Mouse (Mus musculus): Measurements from ENCODE around the gene Nrf1. TPM values are rescaled to one million over a fixed set of nuclear protein-coding genes. Genes with fewer than 3 reads are reported as not detected.

The Nrf1 gene
- polyA plus RNA-seq, 1 experiment from 2014 or later, result 35.0 TPM

DNA sequence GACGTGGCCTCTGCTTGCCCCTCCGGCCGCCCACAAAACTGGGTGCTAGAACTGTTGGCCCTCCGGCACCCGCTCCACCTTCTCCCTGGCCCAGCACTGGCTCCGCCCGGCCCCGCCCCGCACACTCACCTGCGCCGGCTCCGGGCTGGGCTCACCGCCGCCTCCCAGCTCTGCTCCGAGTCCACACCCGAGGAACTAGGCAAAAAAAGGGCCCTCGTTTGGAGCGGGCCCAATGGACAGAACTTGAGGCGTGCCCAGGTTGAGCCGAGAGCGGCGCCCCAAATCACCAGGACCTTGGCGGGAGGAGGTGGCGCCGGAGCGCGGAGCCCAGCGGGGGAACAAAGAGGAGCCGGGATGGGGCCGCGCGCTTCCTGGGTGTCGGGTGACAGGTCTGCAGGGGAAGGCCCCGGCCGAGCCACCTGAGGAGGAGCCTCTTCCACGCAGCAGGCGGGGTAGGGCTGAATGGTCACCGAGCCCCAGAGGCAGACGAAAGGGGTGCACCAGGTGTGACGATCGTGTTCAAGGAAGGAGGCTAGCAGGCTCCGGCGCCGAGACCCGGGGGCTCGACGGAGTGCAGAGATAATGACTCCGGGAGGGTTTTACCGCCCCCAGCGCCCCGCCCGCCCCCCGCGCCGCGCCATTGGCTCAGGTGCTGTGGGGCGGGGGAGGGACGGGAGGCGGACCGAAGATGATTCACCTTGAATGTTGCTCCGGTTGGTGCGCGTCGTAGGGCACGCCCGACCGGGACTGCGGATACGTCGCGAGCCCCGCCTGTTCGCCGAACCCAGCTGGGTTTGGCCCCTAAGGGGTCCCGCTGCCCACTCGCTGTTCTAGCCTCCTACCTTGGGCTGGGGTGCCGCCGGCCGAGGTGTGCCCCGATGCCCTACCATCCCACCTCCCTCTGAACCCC lies 126.0 kb downstream of the Nrf1 start:
- Histone ChIP-seq H3K36me3 (ENCODE audit: control insufficient read depth, insufficient read depth) (no peaks in the 10 kb centered on the region), H3K9ac (ENCODE audit: low read length) (no peak overlapping the region), H3K27ac (ENCODE audit: low read length) (no peak overlapping the region), H3K27me3 (ENCODE audit: control insufficient read depth, insufficient read depth, low read length) (peaks cover 89% of the 10 kb centered on the region), H3K4me1 (ENCODE audit: control insufficient read depth, insufficient read depth, low read length) (peaks cover 34% of the 10 kb centered on the region), H3K4me2 (ENCODE audit: low read depth, low read length) (peak overlapping the region; percentile 58), H3K9me3 (replicated peaks; ENCODE audit: control insufficient read depth, low read length) (no peaks in the 10 kb centered on the region), H3K4me3 (ENCODE audit: low read length) (peak overlapping the region; percentile 49)
- ATAC-seq (replicated peaks; ENCODE audit: extremely low read depth, insufficient read depth, low FRiP score), result 0 out of 2 replicates have a peak, but pooled peaks have one; percentile 22
- under 1% methylated on average over 78 of the region's 80 CpGs for WGBS

DNA sequence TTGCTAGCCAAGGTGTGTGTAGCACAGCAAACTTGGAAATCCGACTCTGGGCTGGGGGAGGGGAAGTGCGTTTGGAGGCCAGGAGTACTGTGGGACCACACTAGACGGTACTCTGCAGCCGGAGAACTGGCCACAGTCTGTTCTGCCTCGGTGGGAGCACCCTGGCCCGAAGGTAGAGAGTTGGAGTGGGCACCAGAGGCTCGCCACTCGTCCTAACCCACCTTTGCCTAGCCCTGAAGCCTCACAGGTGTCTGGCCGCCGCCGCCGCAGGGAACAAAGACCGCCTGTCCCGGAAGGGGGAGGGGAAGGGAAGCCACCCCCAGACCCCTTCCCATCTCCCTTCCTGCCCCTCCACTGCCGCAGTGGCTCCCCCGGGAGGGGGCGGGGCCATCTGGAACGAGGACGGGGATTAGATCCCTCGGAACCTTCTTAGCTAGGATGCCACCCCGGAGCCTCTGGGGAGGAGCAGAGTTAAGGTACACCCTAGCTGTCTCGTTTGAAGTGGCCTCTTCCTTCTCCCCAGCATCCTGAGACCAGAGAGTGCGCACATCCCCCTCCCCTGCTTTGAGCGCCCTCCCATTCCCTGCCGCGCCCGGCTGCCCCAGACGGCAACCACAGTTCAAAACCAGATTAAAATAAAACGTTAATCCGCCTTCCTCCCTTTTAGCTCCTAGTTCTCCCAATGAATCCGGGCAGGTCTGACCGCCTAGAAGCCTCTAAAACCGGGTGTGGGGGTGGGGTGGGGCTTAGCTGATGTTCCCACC lies 126.9 kb downstream of the Nrf1 start:
- no peak for ATAC-seq (replicated peaks; ENCODE audit: extremely low read depth, insufficient read depth, low FRiP score)
- Histone ChIP-seq H3K27me3 (ENCODE audit: control insufficient read depth, insufficient read depth, low read length) (peaks cover 95% of the 10 kb centered on the region), H3K4me3 (ENCODE audit: low read length) (peak overlapping the region; percentile 49), H3K9ac (ENCODE audit: low read length) (no peak overlapping the region), H3K27ac (ENCODE audit: low read length) (no peak overlapping the region), H3K36me3 (ENCODE audit: control insufficient read depth, insufficient read depth) (no peaks in the 10 kb centered on the region), H3K4me1 (ENCODE audit: control insufficient read depth, insufficient read depth, low read length) (peaks cover 34% of the 10 kb centered on the region), H3K4me2 (ENCODE audit: low read depth, low read length) (peak overlapping the region; percentile 58), H3K9me3 (replicated peaks; ENCODE audit: control insufficient read depth, low read length) (no peaks in the 10 kb centered on the region)
- under 1% methylated on average over 32 of the region's 33 CpGs for WGBS

DNA sequence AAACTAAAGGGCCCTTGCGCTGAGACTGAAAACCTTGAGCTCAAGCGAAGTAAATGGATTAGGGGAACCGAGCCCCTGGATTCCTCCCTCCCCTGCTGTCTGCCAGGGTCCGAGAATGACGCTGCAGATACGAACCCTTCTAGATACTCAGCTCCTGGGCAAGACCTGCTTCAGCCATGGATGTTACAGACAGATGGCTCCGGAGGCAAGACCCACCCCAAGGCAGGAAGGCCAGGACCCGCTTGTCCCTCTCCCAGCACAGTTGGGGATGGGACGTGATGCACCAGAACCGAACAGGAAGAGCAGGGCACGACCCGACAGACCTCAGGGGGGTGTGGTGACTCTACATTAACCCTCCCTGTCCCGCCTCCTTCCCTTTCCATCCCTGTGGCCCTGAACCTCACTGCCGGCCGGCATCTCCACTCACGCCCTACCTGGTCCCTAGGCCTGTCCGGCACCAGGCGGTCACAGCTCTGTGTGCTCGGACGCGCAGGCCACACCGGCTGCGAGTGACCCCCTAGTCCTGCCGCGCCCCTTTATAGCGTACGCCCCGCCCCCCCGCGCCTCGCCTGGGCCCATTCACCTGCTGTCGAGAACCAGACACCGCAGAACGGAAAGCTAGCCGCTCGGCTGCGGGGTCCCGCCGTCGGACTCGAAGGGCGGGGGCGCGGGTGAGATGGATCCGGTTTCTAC lies 127.6 kb downstream of the Nrf1 start:
- H3K4me3 ChIP-seq (ENCODE audit: low read length), result peak overlapping the region; percentile 49
- H3K4me2 ChIP-seq (ENCODE audit: low read depth, low read length), result peak overlapping the region; percentile 58
- H3K9me3 ChIP-seq (replicated peaks; ENCODE audit: control insufficient read depth, low read length), result no peaks in the 10 kb centered on the region
- H3K4me1 ChIP-seq (ENCODE audit: control insufficient read depth, insufficient read depth, low read length), result peaks cover 34% of the 10 kb centered on the region
- ATAC-seq (replicated peaks; ENCODE audit: extremely low read depth, insufficient read depth, low FRiP score), result no peak
- H3K9ac ChIP-seq (ENCODE audit: low read length), result no peak overlapping the region
- H3K36me3 ChIP-seq (ENCODE audit: control insufficient read depth, insufficient read depth), result no peaks in the 10 kb centered on the region
- H3K27me3 ChIP-seq (ENCODE audit: control insufficient read depth, insufficient read depth, low read length), result peaks cover 97% of the 10 kb centered on the region
- 2% methylated on average over 45 of the region's 45 CpGs for WGBS
- H3K27ac ChIP-seq (ENCODE audit: low read length), result no peak overlapping the region

DNA sequence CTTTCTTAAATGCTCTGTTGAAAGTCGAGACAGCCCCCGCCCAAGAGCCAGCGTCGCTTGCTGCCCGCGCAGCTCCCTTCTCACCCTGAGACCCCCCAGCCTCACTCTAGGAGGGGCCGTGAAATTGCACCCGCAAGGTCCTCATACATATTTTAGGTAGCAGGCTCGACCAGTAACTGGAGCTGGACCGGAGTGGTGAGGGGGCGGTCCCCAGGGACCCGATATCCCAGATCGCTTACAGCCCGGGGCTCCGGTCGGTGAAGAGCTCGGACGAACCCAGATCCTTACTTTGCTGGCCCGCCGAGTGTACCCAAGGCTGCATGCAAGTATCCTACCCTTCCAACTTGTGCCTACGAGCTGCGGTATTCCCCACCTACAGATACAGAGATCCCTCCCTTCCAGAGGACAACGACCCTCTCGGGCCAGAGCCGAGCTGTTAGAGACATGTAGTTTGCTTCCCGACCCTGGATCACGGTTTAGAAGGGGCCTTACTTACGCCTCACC lies 128.2 kb downstream of the Nrf1 start:
- Histone ChIP-seq H3K4me1 (ENCODE audit: control insufficient read depth, insufficient read depth, low read length) (peaks cover 34% of the 10 kb centered on the region), H3K4me3 (ENCODE audit: low read length) (peak overlapping the region; percentile 49), H3K27me3 (ENCODE audit: control insufficient read depth, insufficient read depth, low read length) (peaks cover 97% of the 10 kb centered on the region), H3K36me3 (ENCODE audit: control insufficient read depth, insufficient read depth) (no peaks in the 10 kb centered on the region), H3K9me3 (replicated peaks; ENCODE audit: control insufficient read depth, low read length) (no peaks in the 10 kb centered on the region), H3K4me2 (ENCODE audit: low read depth, low read length) (peak overlapping the region; percentile 58), H3K27ac (ENCODE audit: low read length) (no peak overlapping the region), H3K9ac (ENCODE audit: low read length) (no peak overlapping the region)
- ATAC-seq (replicated peaks; ENCODE audit: extremely low read depth, insufficient read depth, low FRiP score), result no peak
- WGBS, result 3% methylated on average over 28 of the region's 28 CpGs

DNA sequence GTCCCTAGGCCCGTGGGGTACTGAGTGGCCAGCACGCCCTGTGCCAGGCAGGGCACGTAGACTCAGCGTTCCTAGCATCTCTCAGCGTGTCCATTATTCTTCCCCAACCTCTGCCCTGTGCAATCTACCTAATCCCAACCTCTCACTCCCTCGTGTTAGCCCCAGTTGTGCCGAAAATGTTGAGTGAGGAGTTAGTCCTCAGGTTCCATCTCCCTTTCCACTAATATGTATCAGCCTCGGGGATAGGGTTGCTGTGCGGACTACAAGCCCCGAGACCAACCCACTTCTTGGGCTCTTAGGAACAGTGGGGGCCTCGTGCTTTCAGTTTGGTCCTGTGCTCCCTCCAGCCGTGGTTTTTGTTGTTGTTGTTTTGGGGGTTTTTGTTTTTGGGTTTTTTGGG lies 128.7 kb downstream of the Nrf1 start:
- H3K27me3 ChIP-seq (ENCODE audit: control insufficient read depth, insufficient read depth, low read length), result peaks cover 97% of the 10 kb centered on the region
- peak overlapping the region; percentile 49 for H3K4me3 ChIP-seq (ENCODE audit: low read length)
- H3K4me2 ChIP-seq (ENCODE audit: low read depth, low read length), result peak overlapping the region; percentile 58
- H3K9ac ChIP-seq (ENCODE audit: low read length), result no peak overlapping the region
- H3K27ac ChIP-seq (ENCODE audit: low read length), result no peak overlapping the region
- peaks cover 34% of the 10 kb centered on the region for H3K4me1 ChIP-seq (ENCODE audit: control insufficient read depth, insufficient read depth, low read length)
- no peaks in the 10 kb centered on the region for H3K9me3 ChIP-seq (replicated peaks; ENCODE audit: control insufficient read depth, low read length)
- WGBS, result 8% methylated on average over 12 of the region's 12 CpGs
- no peaks in the 10 kb centered on the region for H3K36me3 ChIP-seq (ENCODE audit: control insufficient read depth, insufficient read depth)
- no peak for ATAC-seq (replicated peaks; ENCODE audit: extremely low read depth, insufficient read depth, low FRiP score)

DNA sequence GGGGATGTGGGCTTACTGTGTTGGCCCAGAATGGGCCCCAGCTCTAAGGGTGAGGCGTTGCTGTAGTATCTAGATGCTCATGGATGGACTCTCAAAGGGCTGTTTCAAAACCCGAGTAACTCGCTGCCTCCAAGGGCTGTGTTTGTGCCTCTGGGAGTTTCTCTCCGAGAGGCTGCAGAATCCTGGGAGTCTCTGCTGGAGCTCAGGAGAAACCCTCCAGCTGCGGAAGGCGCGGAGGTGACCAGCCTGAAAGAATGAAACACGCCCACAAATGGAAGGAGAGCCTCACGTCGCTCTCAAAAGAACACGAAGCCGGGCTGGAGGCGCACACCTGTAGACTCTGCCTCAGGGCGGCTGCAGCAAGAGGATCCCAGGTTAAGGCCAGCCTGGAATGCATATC lies 129.5 kb downstream of the Nrf1 start:
- Histone ChIP-seq H3K9ac (ENCODE audit: low read length) (no peak overlapping the region), H3K4me1 (ENCODE audit: control insufficient read depth, insufficient read depth, low read length) (peaks cover 34% of the 10 kb centered on the region), H3K27ac (ENCODE audit: low read length) (no peak overlapping the region), H3K9me3 (replicated peaks; ENCODE audit: control insufficient read depth, low read length) (no peaks in the 10 kb centered on the region), H3K4me2 (ENCODE audit: low read depth, low read length) (no peak overlapping the region), H3K36me3 (ENCODE audit: control insufficient read depth, insufficient read depth) (no peaks in the 10 kb centered on the region), H3K4me3 (ENCODE audit: low read length) (no peak overlapping the region), H3K27me3 (ENCODE audit: control insufficient read depth, insufficient read depth, low read length) (peaks cover 92% of the 10 kb centered on the region)
- 2% methylated on average over 14 of the region's 14 CpGs for WGBS
- ATAC-seq (replicated peaks; ENCODE audit: extremely low read depth, insufficient read depth, low FRiP score), result no peak

DNA sequence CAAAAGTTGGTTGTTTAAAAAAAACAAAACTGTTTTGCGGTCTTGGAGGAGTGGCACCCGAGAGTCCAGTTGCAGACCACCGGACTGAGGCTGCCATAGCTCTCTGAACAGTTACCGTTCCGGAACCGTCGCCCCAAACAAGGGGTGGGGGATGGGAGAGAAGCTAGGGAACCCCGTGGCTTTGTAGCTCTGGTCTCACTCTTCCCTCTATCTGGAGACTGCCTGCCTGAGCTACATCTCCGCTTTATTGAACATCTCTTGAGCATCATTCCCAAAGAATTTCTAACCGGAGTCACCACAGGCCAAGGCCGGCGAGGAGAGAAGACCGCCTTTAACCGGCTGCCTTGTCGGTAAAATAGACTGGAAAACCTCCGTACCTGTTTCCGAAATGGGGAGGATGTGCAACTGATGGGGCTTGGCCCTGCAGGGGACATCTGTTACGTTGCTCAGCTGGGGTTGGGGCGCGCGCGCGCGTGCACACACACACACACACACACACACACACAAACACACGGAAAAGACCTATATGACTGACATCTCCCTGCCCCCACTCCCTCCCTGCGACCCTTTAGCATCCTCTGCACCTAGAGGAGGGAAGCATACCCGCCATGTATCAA lies 130.3 kb downstream of the Nrf1 start:
- H3K4me2 ChIP-seq (ENCODE audit: low read depth, low read length), result no peak overlapping the region
- H3K36me3 ChIP-seq (ENCODE audit: control insufficient read depth, insufficient read depth), result no peaks in the 10 kb centered on the region
- no peak for ATAC-seq (replicated peaks; ENCODE audit: extremely low read depth, insufficient read depth, low FRiP score)
- H3K4me1 ChIP-seq (ENCODE audit: control insufficient read depth, insufficient read depth, low read length), result peaks cover 30% of the 10 kb centered on the region
- peaks cover under 1% of the 10 kb centered on the region; the same call in 1 of the 2 replicates for H3K9me3 ChIP-seq (replicated peaks; ENCODE audit: control insufficient read depth, low read length)
- peaks cover 89% of the 10 kb centered on the region for H3K27me3 ChIP-seq (ENCODE audit: control insufficient read depth, insufficient read depth, low read length)
- H3K27ac ChIP-seq (ENCODE audit: low read length), result no peak overlapping the region
- WGBS, result 4% methylated on average over 27 of the region's 27 CpGs
- no peak overlapping the region for H3K4me3 ChIP-seq (ENCODE audit: low read length)
- H3K9ac ChIP-seq (ENCODE audit: low read length), result no peak overlapping the region

DNA sequence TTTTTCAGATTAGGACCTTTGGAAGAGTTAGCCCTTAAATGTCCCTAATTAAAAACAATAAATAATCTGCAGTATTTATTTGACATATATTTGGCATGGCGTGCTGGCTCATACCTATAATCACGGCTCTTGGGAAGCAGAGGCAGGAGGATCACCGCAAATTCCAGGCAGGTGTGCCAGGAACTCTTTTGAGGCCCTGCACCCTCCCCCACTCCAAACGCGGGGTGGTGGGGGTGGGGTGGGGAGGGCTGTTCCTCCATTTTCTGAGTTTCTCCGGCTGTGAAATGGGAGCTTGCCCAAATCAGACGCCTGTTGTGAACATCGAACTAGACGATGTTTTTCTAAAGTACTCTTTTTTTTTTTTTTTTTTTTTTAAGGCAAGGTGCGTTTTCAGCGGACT lies 131.3 kb downstream of the Nrf1 start:
- Histone ChIP-seq H3K4me3 (ENCODE audit: low read length) (no peak overlapping the region), H3K9me3 (replicated peaks; ENCODE audit: control insufficient read depth, low read length) (peaks cover 5% of the 10 kb centered on the region; the same call in 1 of the 2 replicates), H3K27ac (ENCODE audit: low read length) (no peak overlapping the region), H3K9ac (ENCODE audit: low read length) (no peak overlapping the region), H3K4me2 (ENCODE audit: low read depth, low read length) (no peak overlapping the region), H3K4me1 (ENCODE audit: control insufficient read depth, insufficient read depth, low read length) (peaks cover 21% of the 10 kb centered on the region), H3K36me3 (ENCODE audit: control insufficient read depth, insufficient read depth) (no peaks in the 10 kb centered on the region), H3K27me3 (ENCODE audit: control insufficient read depth, insufficient read depth, low read length) (peaks cover 79% of the 10 kb centered on the region)
- WGBS, result 16% methylated on average over 11 of the region's 11 CpGs
- ATAC-seq (replicated peaks; ENCODE audit: extremely low read depth, insufficient read depth, low FRiP score), result no peak
